Mouse (Mus musculus) 3134 (cell line): Measurements from ENCODE around the gene Fstl1.

ENCODE experiments used
- DNase-seq: peaks from one replicate; pipeline ENCODE4 v3.0.0-alpha.2; 2011; ENCODE audit warnings: low spot score; ENCODE audit not compliant: insufficient read length; ENCODE audit errors: extremely low read depth

Fstl1 gene

DNA sequence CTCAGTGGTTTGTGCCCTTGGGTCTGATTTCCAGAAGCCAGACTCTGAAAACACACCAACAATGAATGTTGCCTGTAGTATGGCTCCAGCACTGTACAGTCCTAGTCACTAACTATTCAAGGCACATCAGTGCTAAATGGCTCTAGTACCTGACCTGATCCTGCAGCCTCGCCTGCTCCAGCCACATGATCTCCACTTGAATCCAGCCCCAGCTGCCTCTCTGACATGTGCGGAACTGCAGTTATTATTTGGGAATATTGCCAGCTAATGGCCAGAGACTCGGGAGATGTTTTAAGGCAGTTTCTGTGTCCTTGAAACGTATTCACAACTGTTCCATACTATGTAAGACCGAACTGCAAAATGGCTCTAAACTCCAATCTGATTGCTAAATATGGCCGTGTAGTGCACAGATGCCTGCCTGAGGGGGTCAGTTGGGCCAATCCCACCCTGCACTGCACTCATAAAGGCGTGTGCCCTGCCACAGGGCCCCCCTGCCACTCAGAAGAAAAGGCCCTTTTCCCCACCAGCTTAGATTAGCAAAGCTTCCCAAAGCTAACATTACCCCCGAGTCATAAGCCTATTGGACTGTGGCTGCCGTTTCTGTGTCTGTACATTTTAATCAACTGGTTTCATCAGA, 11.0 kb downstream of the Fstl1 start:
- no peak for DNase-seq

GRCm38 (mm10) chr16:37788367-37789014, 11.8 kb downstream of the Fstl1 start:
- DNase-seq, result peak; percentile 59

- DNase-seq, result peak; percentile 55
Observed at GRCm38 (mm10) chr16:37789015-37789381, 12.3 kb downstream of the Fstl1 start.

DNA sequence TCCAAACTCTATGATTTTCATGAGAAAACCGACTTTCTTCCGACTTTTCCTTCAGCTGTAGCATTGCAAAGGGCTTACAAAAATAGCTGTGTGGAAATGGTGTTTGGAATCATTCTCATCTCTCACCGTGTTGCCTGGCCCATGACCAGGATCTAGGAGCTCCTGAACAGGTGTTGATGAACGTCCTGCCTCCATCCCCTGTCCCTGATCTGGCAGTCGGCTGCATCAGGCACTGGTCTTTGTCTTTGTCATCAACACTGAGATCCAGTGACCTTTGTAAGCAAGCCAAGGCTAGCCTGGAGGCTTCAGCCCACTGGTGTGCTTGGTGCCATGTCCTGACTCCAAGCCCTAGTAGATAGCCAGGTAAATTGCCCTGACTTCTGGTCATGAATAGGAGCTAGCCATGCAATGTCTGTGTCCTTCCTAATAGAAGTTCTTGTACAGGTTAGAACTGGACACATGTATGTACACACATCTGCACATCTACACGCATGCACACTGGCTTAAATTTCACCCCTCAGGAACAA, 12.8 kb downstream of the Fstl1 start:
- DNase-seq, result peak; percentile 38

- peak; percentile 57 for DNase-seq
Observed at GRCm38 (mm10) chr16:37790008-37790780, 13.5 kb downstream of the Fstl1 start.

DNA sequence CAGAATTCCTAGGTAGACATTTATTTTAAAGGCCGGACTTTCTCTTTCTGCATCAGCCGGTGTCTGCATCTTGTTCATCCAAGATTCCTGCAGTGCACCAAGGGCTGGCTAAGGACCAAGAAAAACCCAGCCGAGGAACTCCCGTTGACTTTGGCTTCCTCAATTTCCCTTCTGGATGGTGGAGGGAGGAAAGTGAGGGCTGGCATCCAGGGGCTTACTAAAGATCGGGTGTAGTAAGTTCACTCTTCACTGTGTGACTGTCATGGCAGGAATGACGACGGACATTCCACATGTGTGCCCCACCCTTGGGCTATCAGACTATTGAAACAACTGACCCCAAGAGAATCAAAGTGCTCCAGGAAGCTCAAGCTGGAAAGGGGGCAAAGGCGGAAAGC, 14.1 kb downstream of the Fstl1 start:
- peak; percentile 27 for DNase-seq

DNA sequence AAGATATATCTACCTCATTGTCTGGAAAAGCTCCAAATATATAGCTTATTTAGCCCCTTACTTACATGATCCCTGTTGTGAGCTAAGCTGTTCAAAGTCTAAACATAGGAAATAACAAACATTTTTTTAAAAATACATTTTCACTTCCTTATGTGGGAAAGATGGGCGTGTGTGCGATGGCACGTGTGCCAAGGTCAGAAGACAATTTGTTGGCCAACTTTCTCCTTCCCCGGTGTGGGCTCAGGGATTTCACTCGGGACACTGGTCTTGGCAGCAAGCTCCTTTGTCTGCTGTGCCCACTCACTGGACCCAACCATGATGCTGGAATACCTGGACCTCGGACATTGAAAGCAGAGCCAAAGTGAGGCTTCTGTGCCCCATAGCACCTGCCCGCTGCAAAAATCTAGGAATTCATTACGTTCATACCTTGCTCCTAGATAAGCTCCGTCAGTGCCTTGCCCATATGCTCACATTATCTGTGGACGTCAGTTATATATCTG, 19.0 kb downstream of the Fstl1 start:
- no peak for DNase-seq

DNA sequence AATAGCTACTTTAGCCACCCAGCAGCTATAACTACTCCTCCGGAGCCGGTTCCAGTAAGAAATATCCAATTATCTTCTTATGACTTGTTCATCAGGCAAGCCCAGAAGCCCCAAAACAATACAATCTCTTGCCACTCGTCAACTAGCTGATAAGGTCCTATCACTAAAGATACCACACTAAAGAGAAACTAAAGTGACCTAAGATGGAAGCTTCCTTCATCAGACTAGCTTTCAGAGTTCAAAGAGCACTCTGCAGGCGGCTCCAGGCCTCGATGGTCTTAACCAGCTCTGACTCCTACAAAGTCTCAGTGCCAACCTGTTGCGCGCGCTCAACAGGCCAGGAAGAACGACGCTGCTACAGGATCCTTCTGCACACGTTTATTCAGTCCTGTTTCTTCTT, 19.6 kb downstream of the Fstl1 start:
- DNase-seq, result no peak

DNA sequence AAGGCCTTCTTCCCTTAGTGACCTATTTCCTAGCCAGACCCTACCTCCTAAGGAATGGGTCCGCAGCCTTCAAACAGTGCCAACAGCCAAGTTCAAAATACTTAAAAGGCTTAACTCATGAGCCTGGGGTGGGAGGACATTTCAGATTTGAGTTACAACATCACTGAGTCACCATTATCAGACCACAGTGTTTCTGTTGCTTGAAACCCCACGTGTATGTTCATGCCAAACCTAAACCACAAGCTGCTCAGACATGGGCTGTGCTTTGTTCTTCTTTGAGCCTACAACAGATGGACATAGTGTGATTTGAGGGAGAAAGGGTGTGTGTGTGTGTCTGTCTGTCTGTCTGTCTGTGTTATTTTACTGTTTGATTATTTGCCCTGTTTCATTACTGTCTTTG, 24.4 kb downstream of the Fstl1 start:
- peak; percentile 61 for DNase-seq

- no peak for DNase-seq
Observed at GRCm38 (mm10) chr16:37802686-37803295, 26.1 kb downstream of the Fstl1 start.

DNA sequence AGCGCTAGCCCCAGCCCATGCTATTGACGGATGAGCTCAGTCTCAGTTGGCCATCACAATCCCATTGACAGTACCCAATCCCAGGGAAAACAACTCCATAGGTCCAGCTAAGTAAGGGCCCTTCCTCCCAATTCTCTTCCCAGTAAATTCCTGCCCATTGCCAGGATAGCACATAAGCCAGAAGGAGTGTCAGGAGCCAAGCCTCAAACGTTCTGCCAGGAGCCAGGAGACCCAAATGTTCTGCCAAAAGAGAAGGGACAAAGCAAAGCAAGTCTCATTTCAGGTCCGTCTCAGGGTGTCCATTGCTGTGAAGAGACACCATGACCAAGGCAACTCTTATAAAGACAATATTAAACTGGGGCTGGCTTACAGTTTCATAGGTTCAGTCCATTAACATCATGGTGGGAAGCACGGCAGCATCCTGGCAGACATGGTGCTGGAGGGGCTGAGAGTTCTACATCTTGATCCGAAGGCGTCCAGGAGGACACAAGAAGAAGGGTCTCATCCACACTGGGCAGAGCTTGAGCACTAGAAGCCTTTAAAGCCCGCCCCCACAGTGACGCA, 26.8 kb downstream of the Fstl1 start:
- no peak for DNase-seq

- DNase-seq, result no peak
Observed at GRCm38 (mm10) chr16:37805746-37806495, 29.2 kb downstream of the Fstl1 start.

DNA sequence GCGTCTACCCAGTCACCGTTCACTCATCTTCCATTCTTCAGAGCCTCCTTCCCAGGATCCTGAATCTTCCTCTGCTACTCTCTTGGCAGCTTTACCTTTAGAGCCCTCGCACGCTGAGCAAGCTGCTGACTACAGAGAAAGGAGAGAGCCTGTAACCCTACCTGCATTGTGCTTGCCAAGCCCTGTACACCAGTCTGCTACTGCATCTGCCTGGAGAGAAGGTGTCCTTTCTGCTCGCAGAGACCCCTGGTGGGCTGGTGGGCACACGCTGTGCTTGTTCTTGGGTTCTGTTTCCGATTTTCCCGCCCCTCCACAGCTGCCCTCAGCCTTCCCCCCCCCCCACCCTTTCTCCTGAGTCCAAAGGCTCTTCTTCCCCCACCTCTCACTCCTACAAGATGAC, 30.6 kb downstream of the Fstl1 start:
- no peak for DNase-seq

DNA sequence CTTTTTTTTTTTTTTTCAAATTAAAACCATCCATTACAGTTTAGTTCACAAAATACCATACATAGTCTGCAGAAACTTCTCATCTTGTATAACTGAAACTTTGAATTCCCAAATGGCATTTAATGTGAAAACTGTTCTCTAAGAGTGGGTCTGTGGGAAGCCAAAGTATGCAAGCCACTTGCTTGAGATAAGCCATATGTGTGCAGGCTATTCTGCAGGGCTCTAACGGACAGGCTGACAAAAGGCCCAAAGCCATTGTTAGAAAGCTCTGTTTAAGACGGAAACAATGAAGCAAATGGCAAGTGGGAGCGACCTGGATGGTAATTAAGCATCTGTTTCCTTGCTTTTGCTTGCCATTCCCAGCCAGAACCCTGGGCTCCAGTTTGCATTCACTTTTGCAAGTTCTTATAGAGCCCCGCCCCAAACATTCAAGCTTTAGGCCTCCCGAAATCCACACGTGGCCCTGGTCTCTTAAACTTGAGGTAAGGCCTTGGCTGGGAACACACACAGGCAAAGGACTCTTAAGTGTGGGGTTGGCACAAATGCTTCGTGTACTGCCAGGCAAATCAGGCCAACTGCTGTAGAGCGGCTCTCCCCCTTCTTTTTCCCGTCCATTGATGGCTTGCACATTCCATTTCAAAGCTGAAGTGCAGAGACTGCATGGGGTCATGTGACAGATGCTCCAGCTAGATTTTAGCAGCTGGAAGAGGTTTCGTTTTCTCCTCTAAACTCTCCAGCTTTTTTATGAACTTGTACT, 32.4 kb downstream of the Fstl1 start:
- DNase-seq, result peak; percentile 10

GRCm38 (mm10) chr16:37809623-37809992, 32.9 kb downstream of the Fstl1 start:
- DNase-seq, result no peak

GRCm38 (mm10) chr16:37811874-37812273, 35.2 kb downstream of the Fstl1 start:
- DNase-seq, result no peak

DNA sequence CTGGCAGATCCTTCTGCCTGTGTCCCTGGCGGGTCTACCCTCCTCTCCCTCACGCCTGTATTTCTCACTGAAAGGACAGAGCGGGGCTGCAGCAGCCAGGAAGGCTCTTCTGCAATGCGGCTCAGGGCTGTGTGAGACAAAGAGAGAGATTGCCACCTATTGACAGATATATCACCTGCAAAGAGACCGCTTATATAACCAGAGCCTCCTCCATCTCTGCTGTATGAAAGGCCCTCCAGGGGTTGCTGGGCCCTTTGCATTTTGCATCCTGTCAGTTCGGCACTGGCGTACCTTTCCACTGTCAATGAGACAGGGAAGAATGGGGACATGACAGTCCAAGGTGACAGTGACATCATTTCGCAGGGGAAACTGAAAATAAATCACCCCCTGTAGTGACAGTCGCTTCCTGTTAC, 35.8 kb downstream of the Fstl1 start:
- DNase-seq, result no peak

DNA sequence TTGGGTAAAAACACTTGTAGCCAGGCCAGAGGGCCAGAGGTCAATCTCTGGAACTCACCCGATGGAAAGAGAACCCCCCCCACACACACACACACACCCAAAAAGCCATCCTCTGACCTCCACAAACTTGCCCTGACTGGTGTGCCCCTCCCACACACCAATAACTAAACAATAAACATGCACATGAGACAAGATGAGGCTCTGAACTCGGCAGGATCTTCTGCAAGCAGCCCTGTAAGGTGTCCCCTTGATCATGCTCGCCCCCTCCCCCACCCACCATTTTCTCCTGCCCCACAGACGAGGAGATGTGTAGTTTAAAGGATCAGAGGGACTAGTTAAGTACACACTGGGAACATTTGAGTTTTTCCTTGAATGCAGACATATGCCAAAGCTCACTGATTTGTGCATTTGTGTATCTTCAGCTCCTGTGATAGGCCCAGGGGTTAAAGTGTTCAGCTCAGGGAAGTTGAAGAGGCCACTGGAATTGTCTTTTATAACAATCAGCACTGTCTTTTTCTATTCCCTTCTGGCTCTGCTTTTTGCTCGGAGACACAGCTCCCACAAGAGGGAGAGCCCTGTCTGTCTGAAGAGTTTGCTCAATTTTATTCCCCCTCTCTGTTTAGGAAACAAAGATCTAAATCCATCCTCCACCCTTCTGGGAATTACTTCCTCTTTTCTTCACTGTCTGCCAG, 37.2 kb downstream of the Fstl1 start:
- DNase-seq, result peak; percentile 6
